Mouse (Mus musculus) liver, adult (tissue): Measurements from ENCODE around the gene Ccdc167.

Experiments
- GATA4 ChIP-seq: IDR thresholded peaks from 2 replicates; pipeline ENCODE4 v1.6.1; 2014; ENCODE audit warnings: mild to moderate bottlenecking, low read length; ENCODE audit not compliant: insufficient replicate concordance

Gene Ccdc167

GRCm38 (mm10) chr17:29704781-29705180, 12.1 kb downstream of the Ccdc167 start:
- no peak for TF ChIP-seq GATA4

GRCm38 (mm10) chr17:29702938-29703710, 13.7 kb downstream of the Ccdc167 start:
- no peak for TF ChIP-seq GATA4

GRCm38 (mm10) chr17:29700573-29700972, 16.3 kb downstream of the Ccdc167 start:
- no peak for TF ChIP-seq GATA4

- TF ChIP-seq GATA4, result no peak
Measured at GRCm38 (mm10) chr17:29698421-29698820, 18.4 kb downstream of the Ccdc167 start.

GRCm38 (mm10) chr17:29696940-29697339, 19.9 kb downstream of the Ccdc167 start:
- no peak for TF ChIP-seq GATA4

- TF ChIP-seq GATA4, result no peak
Measured at GRCm38 (mm10) chr17:29694516-29694915, 22.3 kb downstream of the Ccdc167 start.

GRCm38 (mm10) chr17:29693571-29693970, 23.3 kb downstream of the Ccdc167 start:
- TF ChIP-seq GATA4, result no peak

GRCm38 (mm10) chr17:29692827-29693226, 24.0 kb downstream of the Ccdc167 start:
- no peak for TF ChIP-seq GATA4

GRCm38 (mm10) chr17:29690257-29690656, 26.6 kb downstream of the Ccdc167 start:
- TF ChIP-seq GATA4, result no peak

GRCm38 (mm10) chr17:29688610-29689009, 28.2 kb downstream of the Ccdc167 start:
- no peak for TF ChIP-seq GATA4

- no peak for TF ChIP-seq GATA4
Measured at GRCm38 (mm10) chr17:29687373-29687772, 29.5 kb downstream of the Ccdc167 start.

- TF ChIP-seq GATA4, result no peak
Measured at GRCm38 (mm10) chr17:29686771-29687170, 30.1 kb downstream of the Ccdc167 start.

GRCm38 (mm10) chr17:29684275-29684674, 32.6 kb downstream of the Ccdc167 start:
- TF ChIP-seq GATA4, result no peak

- no peak for TF ChIP-seq GATA4
Measured at GRCm38 (mm10) chr17:29683127-29683526, 33.7 kb downstream of the Ccdc167 start.

- no peak for TF ChIP-seq GATA4
Measured at GRCm38 (mm10) chr17:29682261-29682660, 34.6 kb downstream of the Ccdc167 start.

GRCm38 (mm10) chr17:29681669-29682068, 35.2 kb downstream of the Ccdc167 start:
- no peak for TF ChIP-seq GATA4

GRCm38 (mm10) chr17:29680921-29681320, 35.9 kb downstream of the Ccdc167 start:
- no peak for TF ChIP-seq GATA4
